Mouse (Mus musculus) lung, postnatal 0 days (tissue): Measurements from ENCODE around the gene Lzts2.

Experiments used
- CTCF ChIP-seq: IDR thresholded peaks from 2 replicates; pipeline ENCODE4 v1.5.1; 2016; ENCODE audit warnings: antibody characterized with exemption, mild to moderate bottlenecking
- EP300 ChIP-seq: IDR thresholded peaks from 2 replicates; pipeline ENCODE4 v1.6.1; 2016; ENCODE audit warnings: antibody characterized with exemption, mild to moderate bottlenecking, control low read depth

DNA sequence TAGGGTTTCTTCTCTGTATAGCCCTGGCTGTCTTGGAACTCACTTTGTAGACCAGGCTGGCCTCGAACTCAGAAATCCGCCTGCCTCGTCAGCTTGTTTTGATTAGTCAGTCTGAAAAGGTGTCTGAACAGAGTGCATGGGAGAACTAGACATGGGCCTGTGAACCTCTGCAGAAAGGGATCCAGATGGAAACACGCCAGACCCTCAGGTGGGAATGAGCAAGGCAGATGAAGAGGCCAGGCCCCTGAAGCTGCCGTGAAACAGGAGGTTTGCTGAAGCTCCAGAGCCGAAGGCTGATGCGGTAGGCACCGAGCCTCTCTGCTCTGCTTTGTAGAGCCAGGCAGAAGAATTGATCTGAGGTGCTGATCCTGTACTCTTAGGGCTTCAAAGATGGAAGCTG is 2.0 kb upstream of the Lzts2 start:
- no peak for TF ChIP-seq EP300
- no peak for TF ChIP-seq CTCF
